Mouse (Mus musculus): ENCODE data around the gene Ifnb1.
"Not testable (repeated sequence)": the region's sequence is repeated elsewhere in the genome, so short reads cannot be mapped to it uniquely, and the experiment has no call there.

The Ifnb1 gene

GRCm38 (mm10) chr4:88522674-88523073, at the start of gene Ifnb1:
Gene Ifnb1, minus strand, starts transcription at chr4:88522774.
- TF ChIP-seq CTCF (conservative IDR thresholded peaks at IDR 0.05; ENCODE audit: low read length) (no peak), POU5F1 (IDR thresholded peaks at IDR 0.05; ENCODE audit: borderline replicate concordance, low read length) (no peak), NANOG (IDR thresholded peaks at IDR 0.05; ENCODE audit: borderline replicate concordance, low read length) (no peak)
- Histone ChIP-seq H3K9me3 (ENCODE audit: low read length) (no peaks in the 10 kb centered on the region), H3K27me3 (ENCODE audit: insufficient read depth, low read length) (peaks cover 7% of the 10 kb centered on the region; the same call in 1 of the 2 replicates), H3K4me1 (replicated peaks; ENCODE audit: low read depth, low read length) (no peaks in the 10 kb centered on the region), H3K4me3 (replicated peaks; ENCODE audit: low read length) (no peak within 1 kb of the TSS), H3K36me3 (ENCODE audit: insufficient read depth, low read length) (no peaks in the 10 kb centered on the region)

GRCm38 (mm10) chr4:88571698-88572097, 49.1 kb upstream of the Ifnb1 start, which contains the start of gene Ifna14:
Gene Ifna14, minus strand, starts transcription at chr4:88571798.
- Histone ChIP-seq H3K4me1 (replicated peaks; ENCODE audit: low read depth, low read length) (no peaks in the 10 kb centered on the region), H3K36me3 (ENCODE audit: insufficient read depth, low read length) (no peaks in the 10 kb centered on the region), H3K4me3 (replicated peaks; ENCODE audit: low read length) (no peak within 1 kb of the TSS), H3K9me3 (ENCODE audit: low read length) (no peaks in the 10 kb centered on the region), H3K27me3 (ENCODE audit: insufficient read depth, low read length) (no peaks in the 10 kb centered on the region)
- TF ChIP-seq CTCF (conservative IDR thresholded peaks at IDR 0.05; ENCODE audit: low read length) (no peak), POU5F1 (IDR thresholded peaks at IDR 0.05; ENCODE audit: borderline replicate concordance, low read length) (no peak), NANOG (IDR thresholded peaks at IDR 0.05; ENCODE audit: borderline replicate concordance, low read length) (no peak)

- H3K4me3 ChIP-seq (replicated peaks; ENCODE audit: low read length), result no peak overlapping the region
- H3K36me3 ChIP-seq (ENCODE audit: insufficient read depth, low read length), result no peaks in the 10 kb centered on the region
- no peak for TF ChIP-seq NANOG (IDR thresholded peaks at IDR 0.05; ENCODE audit: borderline replicate concordance, low read length)
- no peak for TF ChIP-seq POU5F1 (IDR thresholded peaks at IDR 0.05; ENCODE audit: borderline replicate concordance, low read length)
- TF ChIP-seq CTCF (conservative IDR thresholded peaks at IDR 0.05; ENCODE audit: low read length), result no peak
- no peaks in the 10 kb centered on the region for H3K4me1 ChIP-seq (replicated peaks; ENCODE audit: low read depth, low read length)
- no peaks in the 10 kb centered on the region for H3K9me3 ChIP-seq (ENCODE audit: low read length)
- no peaks in the 10 kb centered on the region for H3K27me3 ChIP-seq (ENCODE audit: insufficient read depth, low read length)
Measured at GRCm38 (mm10) chr4:88561791-88562190, 39.2 kb upstream of the Ifnb1 start.

- H3K4me1 ChIP-seq (replicated peaks; ENCODE audit: low read depth, low read length); H3K27me3 ChIP-seq (ENCODE audit: insufficient read depth, low read length); H3K36me3 ChIP-seq (ENCODE audit: insufficient read depth, low read length); H3K9me3 ChIP-seq (ENCODE audit: low read length); H3K4me3 ChIP-seq (replicated peaks; ENCODE audit: low read length): not testable (repeated sequence)
Measured at GRCm38 (mm10) chr4:88558145-88558544, 35.6 kb upstream of the Ifnb1 start, which contains the start of gene Ifna15. Gene Ifna15, minus strand, starts transcription at chr4:88558245.

- no peak overlapping the region for H3K4me3 ChIP-seq (replicated peaks; ENCODE audit: low read length)
- H3K9me3 ChIP-seq (ENCODE audit: low read length), result no peaks in the 10 kb centered on the region
- H3K4me1 ChIP-seq (replicated peaks; ENCODE audit: low read depth, low read length), result no peaks in the 10 kb centered on the region
- TF ChIP-seq CTCF (conservative IDR thresholded peaks at IDR 0.05; ENCODE audit: low read length) (peak; percentile 39), NANOG (IDR thresholded peaks at IDR 0.05; ENCODE audit: borderline replicate concordance, low read length) (no peak)
- no peaks in the 10 kb centered on the region for H3K36me3 ChIP-seq (ENCODE audit: insufficient read depth, low read length)
- H3K27me3 ChIP-seq (ENCODE audit: insufficient read depth, low read length), result 0 out of 2 replicates have a peak, but pooled peaks cover 2% of the 10 kb centered on the region
Measured at GRCm38 (mm10) chr4:88550161-88550945, 27.8 kb upstream of the Ifnb1 start.

- Histone ChIP-seq H3K4me3 (replicated peaks; ENCODE audit: low read length) (no peak overlapping the region), H3K4me1 (replicated peaks; ENCODE audit: low read depth, low read length) (no peaks in the 10 kb centered on the region), H3K9me3 (ENCODE audit: low read length) (no peaks in the 10 kb centered on the region), H3K27me3 (ENCODE audit: insufficient read depth, low read length) (0 out of 2 replicates have a peak, but pooled peaks cover 2% of the 10 kb centered on the region), H3K36me3 (ENCODE audit: insufficient read depth, low read length) (no peaks in the 10 kb centered on the region)
- TF ChIP-seq POU5F1 (IDR thresholded peaks at IDR 0.05; ENCODE audit: borderline replicate concordance, low read length) (no peak), NANOG (IDR thresholded peaks at IDR 0.05; ENCODE audit: borderline replicate concordance, low read length) (no peak), CTCF (conservative IDR thresholded peaks at IDR 0.05; ENCODE audit: low read length) (no peak)
Measured at GRCm38 (mm10) chr4:88547986-88548385, 25.4 kb upstream of the Ifnb1 start.

- no peaks in the 10 kb centered on the region for H3K36me3 ChIP-seq (ENCODE audit: insufficient read depth, low read length)
- TF ChIP-seq NANOG (IDR thresholded peaks at IDR 0.05; ENCODE audit: borderline replicate concordance, low read length) (no peak), CTCF (conservative IDR thresholded peaks at IDR 0.05; ENCODE audit: low read length) (peak; percentile 94), POU5F1 (IDR thresholded peaks at IDR 0.05; ENCODE audit: borderline replicate concordance, low read length) (no peak)
- H3K9me3 ChIP-seq (ENCODE audit: low read length), result no peaks in the 10 kb centered on the region
- H3K27me3 ChIP-seq (ENCODE audit: insufficient read depth, low read length), result peaks cover 2% of the 10 kb centered on the region; the same call in 1 of the 2 replicates
- H3K4me3 ChIP-seq (replicated peaks; ENCODE audit: low read length), result no peak overlapping the region
- no peaks in the 10 kb centered on the region for H3K4me1 ChIP-seq (replicated peaks; ENCODE audit: low read depth, low read length)
Measured at GRCm38 (mm10) chr4:88543649-88544234, 21.2 kb upstream of the Ifnb1 start.

- no peaks in the 10 kb centered on the region; the same call in 1 of the 2 replicates for H3K27me3 ChIP-seq (ENCODE audit: insufficient read depth, low read length)
- H3K4me3 ChIP-seq (replicated peaks; ENCODE audit: low read length), result no peak overlapping the region
- no peak for TF ChIP-seq CTCF (conservative IDR thresholded peaks at IDR 0.05; ENCODE audit: low read length)
- no peak for TF ChIP-seq NANOG (IDR thresholded peaks at IDR 0.05; ENCODE audit: borderline replicate concordance, low read length)
- TF ChIP-seq POU5F1 (IDR thresholded peaks at IDR 0.05; ENCODE audit: borderline replicate concordance, low read length), result no peak
- H3K36me3 ChIP-seq (ENCODE audit: insufficient read depth, low read length), result no peaks in the 10 kb centered on the region
- no peaks in the 10 kb centered on the region for H3K4me1 ChIP-seq (replicated peaks; ENCODE audit: low read depth, low read length)
- H3K9me3 ChIP-seq (ENCODE audit: low read length), result no peaks in the 10 kb centered on the region
Measured at GRCm38 (mm10) chr4:88537328-88537727, 14.8 kb upstream of the Ifnb1 start.

All from E14TG2a.4 (cell line).